Mouse (Mus musculus) CH12.LX (cell line): ENCODE results near the gene Mid2. TPM values are rescaled to one million over a fixed set of nuclear protein-coding genes. Genes with fewer than 3 reads are reported as not detected.

Source experiments
- DNase-seq: peaks from one replicate; pipeline ENCODE4 v3.0.0-alpha.2; 2013; ENCODE audit errors: extremely low read depth
- H3K27ac ChIP-seq: 2 replicates; pipeline ENCODE4 v1.5.1; 2012; ENCODE audit warnings: low read depth, mild to moderate bottlenecking, control low read depth, moderate library complexity; ENCODE audit not compliant: insufficient read depth
- H3K27me3 ChIP-seq: replicated peaks from 2 replicates; pipeline ENCODE3; 2012; ENCODE audit warnings: inconsistent platforms
- H3K36me3 ChIP-seq, 2 experiments: replicated peaks in 1 of 2; 2 replicates each; pipeline versions ENCODE3 to v1.6.1; 2012; ENCODE audit warnings: inconsistent platforms in 1 of 2, low read length in 1 of 2, mild to moderate bottlenecking in 1 of 2, mixed read lengths in 1 of 2, moderate library complexity in 1 of 2; ENCODE audit not compliant: control insufficient read depth in 1 of 2, insufficient read depth in 1 of 2
- H3K4me1 ChIP-seq, 2 experiments: 2 replicates each; pipeline ENCODE4 v1.6.1; 2012; ENCODE audit warnings: inconsistent platforms in 1 of 2, moderate library complexity in 1 of 2; ENCODE audit not compliant: insufficient read depth in 2 of 2, control insufficient read depth in 1 of 2
- H3K4me2 ChIP-seq: 2 replicates; pipeline ENCODE4 v1.6.1; 2012; ENCODE audit warnings: low read depth, mild to moderate bottlenecking, control low read depth; ENCODE audit not compliant: poor library complexity, insufficient read depth, severe bottlenecking
- H3K4me3 ChIP-seq, 3 experiments: fragments of 150-350 bp in 1 of 3; sonication (generic) in 1 of 3; replicated peaks in 1 of 3; 2 replicates each; pipeline versions ENCODE3 to v1.5.1; 2011 to 2012; ENCODE audit warnings: low read depth in 2 of 3, low read length in 2 of 3, mild to moderate bottlenecking in 2 of 3, moderate library complexity in 2 of 3, control low read depth in 1 of 3, improper control_type of control experiment in 1 of 3, inconsistent platforms in 1 of 3, mixed read lengths in 1 of 3; ENCODE audit not compliant: poor library complexity in 1 of 3
- H3K79me2 ChIP-seq: replicated peaks from 2 replicates; pipeline ENCODE4 v1.6.1; 2012; ENCODE audit warnings: mild to moderate bottlenecking, moderate library complexity; ENCODE audit not compliant: control insufficient read depth, poor library complexity, insufficient read depth, severe bottlenecking; ENCODE audit errors: extremely low read depth
- H3K9ac ChIP-seq: 2 replicates; pipeline ENCODE4 v1.6.1; 2012; ENCODE audit warnings: low read depth, mild to moderate bottlenecking, control low read depth, moderate library complexity; ENCODE audit not compliant: insufficient read depth
- H3K9me3 ChIP-seq: replicated peaks from 2 replicates; pipeline ENCODE3; 2012; ENCODE audit warnings: low read length, inconsistent platforms, mixed read lengths
- BHLHE40 ChIP-seq: IDR thresholded peaks from 2 replicates; pipeline ENCODE4 v1.6.1; 2011; ENCODE audit warnings: mild to moderate bottlenecking, low read depth, low read length, improper control_type of control experiment
- CHD1 ChIP-seq: IDR thresholded peaks from 2 replicates; pipeline ENCODE4 v1.6.1; 2012; ENCODE audit warnings: low read depth, low read length, improper control_type of control experiment, inconsistent platforms
- CHD2 ChIP-seq: IDR thresholded peaks from 2 replicates; pipeline ENCODE4 v1.6.1; 2011; ENCODE audit warnings: low read length, improper control_type of control experiment
- E2F4 ChIP-seq: IDR thresholded peaks from 2 replicates; pipeline ENCODE4 v1.6.1; 2011; ENCODE audit warnings: low read depth, low read length, improper control_type of control experiment; ENCODE audit not compliant: insufficient replicate concordance
- ELF1 ChIP-seq: IDR thresholded peaks from 2 replicates; pipeline ENCODE4 v1.6.1; 2014; ENCODE audit warnings: low read depth, mild to moderate bottlenecking, inconsistent platforms, low read length, improper control_type of control experiment
- ETS1 ChIP-seq: conservative IDR thresholded peaks from 2 replicates; pipeline ENCODE4 v1.6.1; 2012; ENCODE audit warnings: low read depth, mild to moderate bottlenecking, inconsistent platforms, low read length, improper control_type of control experiment, moderate library complexity
- HCFC1 ChIP-seq: IDR thresholded peaks from 2 replicates; pipeline ENCODE4 v1.6.1; 2012; ENCODE audit warnings: low read depth, mild to moderate bottlenecking, inconsistent platforms, low read length, improper control_type of control experiment
- JUND ChIP-seq: conservative IDR thresholded peaks from 2 replicates; pipeline ENCODE4 v1.6.1; 2011; ENCODE audit warnings: low read depth, low read length, improper control_type of control experiment
- KAT2A ChIP-seq: IDR thresholded peaks from 2 replicates; pipeline ENCODE4 v1.6.1; 2012; ENCODE audit warnings: low read length, improper control_type of control experiment, inconsistent platforms; ENCODE audit not compliant: insufficient replicate concordance
- MAX ChIP-seq: IDR thresholded peaks from 2 replicates; pipeline ENCODE4 v1.6.1; 2011; ENCODE audit warnings: low read length, improper control_type of control experiment
- MXI1 ChIP-seq: IDR thresholded peaks from 2 replicates; pipeline ENCODE4 v1.6.1; 2011; ENCODE audit warnings: mild to moderate bottlenecking, low read depth, low read length, improper control_type of control experiment
- NELFE ChIP-seq: IDR thresholded peaks from 2 replicates; pipeline ENCODE4 v1.6.1; 2011; ENCODE audit warnings: low read depth, low read length, improper control_type of control experiment
- PAX5 ChIP-seq: IDR thresholded peaks from 2 replicates; pipeline ENCODE4 v1.6.1; 2012; ENCODE audit warnings: low read length, inconsistent platforms, mixed read lengths
- POLR2A ChIP-seq: IDR thresholded peaks from 2 replicates; pipeline ENCODE4 v1.6.1; 2011; ENCODE audit warnings: low read depth, mild to moderate bottlenecking, improper control_type of control experiment, low read length
- POLR2AphosphoS2 ChIP-seq: IDR thresholded peaks from 2 replicates; pipeline ENCODE4 v1.6.1; 2011; ENCODE audit warnings: low read depth, low read length, improper control_type of control experiment
- SIN3A ChIP-seq: IDR thresholded peaks from 2 replicates; pipeline ENCODE4 v1.6.1; 2012; ENCODE audit warnings: low read length, improper control_type of control experiment, inconsistent platforms
- TBP ChIP-seq: conservative IDR thresholded peaks from 2 replicates; pipeline ENCODE4 v1.6.1; 2011; ENCODE audit warnings: low read depth, low read length, improper control_type of control experiment
- TCF12 ChIP-seq: IDR thresholded peaks from 2 replicates; pipeline ENCODE4 v1.6.1; 2014; ENCODE audit warnings: low read depth, mild to moderate bottlenecking, inconsistent platforms, low read length, improper control_type of control experiment
- ZC3H11A ChIP-seq: IDR thresholded peaks from 2 replicates; pipeline ENCODE4 v1.6.1; 2012; ENCODE audit warnings: low read depth, mild to moderate bottlenecking, inconsistent platforms, low read length, improper control_type of control experiment
- ZMIZ1 ChIP-seq: IDR thresholded peaks from 2 replicates; pipeline ENCODE4 v1.6.1; 2012; ENCODE audit warnings: low read depth, mild to moderate bottlenecking, inconsistent platforms, low read length, improper control_type of control experiment
- ZNF384 ChIP-seq: IDR thresholded peaks from 2 replicates; pipeline ENCODE4 v1.6.1; 2012; ENCODE audit warnings: low read depth, low read length, improper control_type of control experiment, inconsistent platforms
- dilution Hi-C: fragments of 300-500 bp; cut with MboI; formaldehyde crosslinking; loops from 2 replicates; pipeline ENCODE4 v1.14.3; 2020; ENCODE audit warnings: low sequenced_read_pairs; ENCODE audit not compliant: extremely low pct_unique_long_range_greater_than_20kb, extremely low pct_ligation_motif_present
- in situ Hi-C: fragments of 300-500 bp; cut with MboI; formaldehyde crosslinking; loops from 3 replicates; pipeline ENCODE4 v1.14.3; 2019; ENCODE audit warnings: low sequenced_read_pairs, low pct_ligation_motif_present, low pct_unique_long_range_greater_than_20kb, mixed read lengths
- polyA plus RNA-seq: library from polyadenylated mRNA; unstranded; fragments of >175 nt; gene quantifications from 2 replicates; pipeline ENCODE4 v1.2.1, GENCODE M21; 2012; ENCODE audit warnings: low read depth; ENCODE audit not compliant: insufficient read length
- total RNA-seq, 2 experiments: library from RNA; depleted of rRNA; stranded (reverse); fragments of 300-350 nt in 1 of 2; fragments of >200 nt in 1 of 2; gene quantifications; 2 replicates each; pipeline ENCODE4 v1.2.3; 2012 to 2014

The Mid2 gene
- total and polyA plus RNA-seq, 3 experiments, result 4.3 to 8.7 (median 5.4) TPM

- Histone ChIP-seq H3K9ac (peak within 1 kb of the TSS; percentile 98), H3K4me3 (peak within 1 kb of the TSS; percentile 73 to 96 (median 82)), H3K27me3 (no peaks in the 10 kb centered on the region), H3K9me3 (no peaks in the 10 kb centered on the region), H3K4me2 (peak within 1 kb of the TSS; percentile 68)
- in situ Hi-C loops, result no loop called here
- TF ChIP-seq JUND, result no peak
- TF ChIP-seq KAT2A, result 0 out of 2 replicates have a peak, but pooled peaks have one; percentile 62
- no peak for TF ChIP-seq ZC3H11A
- TF ChIP-seq CHD1, result peak; percentile 98
- TF ChIP-seq POLR2A, result peak; percentile 93
- peak; percentile 86 for TF ChIP-seq ZMIZ1
- peak; percentile 87; the same call in 1 of the 2 replicates for TF ChIP-seq POLR2AphosphoS2
- peak; percentile 93 for TF ChIP-seq TBP
- peak; percentile 89; the same call in 1 of the 2 replicates for TF ChIP-seq E2F4
- peak; percentile 72 for TF ChIP-seq HCFC1
- TF ChIP-seq NELFE, result peak; percentile 84
- no peak for TF ChIP-seq ETS1
- peak; percentile 77 for TF ChIP-seq SIN3A
- peak; percentile 78 for TF ChIP-seq TCF12
- no peak for TF ChIP-seq BHLHE40
- TF ChIP-seq CHD2, result peak; percentile 99
- TF ChIP-seq ELF1, result peak; percentile 47; the same call in 1 of the 2 replicates
- peak; percentile 64; the same call in 1 of the 2 replicates for TF ChIP-seq MXI1
- TF ChIP-seq MAX, result peak; percentile 51; the same call in 1 of the 2 replicates
- TF ChIP-seq ZNF384, result peak; percentile 93
- no peak for TF ChIP-seq PAX5
- TF ChIP-seq, all 38 proteins: peak for 16
- peak; percentile 86 for DNase-seq
- peaks cover 23 to 31% of the 10 kb centered on the region in 2 experiments for H3K36me3 ChIP-seq
- H3K4me1 ChIP-seq, result peaks cover 8 to 11% of the 10 kb centered on the region in 2 experiments; a peak in 3 of 4 replicates
- dilution Hi-C loops, result no loop called here
- peaks cover 29% of the 10 kb centered on the region for H3K79me2 ChIP-seq
- peak within 1 kb of the TSS; percentile 79 for H3K27ac ChIP-seq
These were observed 149.1 kb downstream of the Mid2 start, which contains the start of gene Tex13b for GRCm38 (mm10) chrX:140813312-140814006. Tex13b (minus strand) TSS chrX:140813433.

Other genes starting within 250 kb of the Mid2 start
- 52.9 and 67.6 TPM in 2 replicates for gene Prps1, start 208.0 kb upstream of the Mid2 start, total RNA-seq (2012; rRNA removed)
- 163 and 168 TPM in 2 replicates for gene Prps1, start 208.0 kb upstream of the Mid2 start, total RNA-seq (2014; rRNA removed)
- gene Prps1, start 208.0 kb upstream of the Mid2 start, polyA plus RNA-seq, result 127 and 128 TPM in 2 replicates
- 6.9 and 15.2 TPM in 2 replicates for gene Tsc22d3, start 63.9 kb upstream of the Mid2 start, total RNA-seq (2012; rRNA removed)
- gene Tsc22d3, start 63.9 kb upstream of the Mid2 start, total RNA-seq (2014; rRNA removed), result 28.7 and 32.8 TPM in 2 replicates
- 8.2 and 8.4 TPM in 2 replicates for gene Tsc22d3, start 63.9 kb upstream of the Mid2 start, polyA plus RNA-seq
- 44.2 and 48.2 TPM in 2 replicates for gene Tex13b, start 148.8 kb downstream of the Mid2 start, total RNA-seq (2012; rRNA removed)
- 77.9 and 99.4 TPM in 2 replicates for gene Tex13b, start 148.8 kb downstream of the Mid2 start, total RNA-seq (2014; rRNA removed)
- gene Tex13b, start 148.8 kb downstream of the Mid2 start, polyA plus RNA-seq, result 78.8 and 82.4 TPM in 2 replicates
- 3.7 and 4.8 TPM in 2 replicates for gene Vsig1, start 243.0 kb downstream of the Mid2 start, total RNA-seq (2012; rRNA removed)
- gene Vsig1, start 243.0 kb downstream of the Mid2 start, total RNA-seq (2014; rRNA removed), result 0.38 and 0.55 TPM in 2 replicates
- 0.50 and 0.56 TPM in 2 replicates for gene Vsig1, start 243.0 kb downstream of the Mid2 start, polyA plus RNA-seq